Mouse (Mus musculus) kidney, adult 8-10 months (tissue): ENCODE results near the gene Galm.

Experiments used
- DNase-seq, 2 experiments: peaks; one replicate each; pipeline ENCODE4 v3.0.0; 2022

Gene Galm

DNA sequence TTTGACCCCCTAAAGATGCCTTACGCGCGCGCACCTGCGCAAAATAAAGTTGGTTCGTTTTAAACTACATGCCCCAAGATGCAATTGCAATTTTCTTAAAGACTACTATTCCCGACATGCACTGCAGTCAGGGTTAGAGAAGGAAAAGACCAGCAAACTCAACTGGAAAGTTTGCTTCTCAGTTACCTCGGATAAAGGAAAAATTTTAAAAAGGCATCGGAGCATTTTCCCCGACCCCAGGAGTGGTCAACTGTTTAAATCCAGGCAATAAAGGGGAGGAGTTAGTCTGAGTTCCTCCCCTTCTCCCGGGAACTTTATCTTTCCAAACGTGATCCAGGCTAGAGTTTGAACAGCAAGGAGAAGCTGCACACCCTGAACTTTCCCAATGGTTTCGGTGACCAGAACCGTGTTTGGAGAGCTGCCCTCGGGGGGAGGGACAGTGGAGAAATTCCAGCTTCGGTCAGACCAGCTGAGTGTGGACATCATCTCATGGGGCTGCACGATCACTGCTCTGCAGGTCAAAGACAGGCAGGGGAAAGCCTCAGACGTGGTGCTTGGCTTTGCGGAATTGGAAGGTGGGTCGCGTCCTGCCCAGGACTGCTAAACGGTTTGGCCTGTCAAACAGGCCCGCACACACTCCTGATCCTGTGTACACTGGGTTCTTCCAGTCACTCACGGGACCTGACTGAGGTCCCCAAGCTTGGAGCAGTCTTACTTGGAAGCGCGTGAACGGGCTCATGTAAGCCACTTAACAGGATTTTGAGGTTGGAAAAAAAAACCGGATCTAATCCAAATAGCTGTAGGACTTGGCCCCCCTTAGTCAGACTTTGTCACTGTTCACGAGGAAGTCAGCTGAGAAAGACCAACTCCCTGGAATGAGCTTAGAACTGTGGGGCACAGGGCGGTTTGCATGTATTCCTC, at the start of gene Galm:
Gene Galm, plus strand, starts transcription at position 141 of the 921 bp plus-strand sequence.
- DNase-seq: peak; percentile 86 to 89

- no peak for DNase-seq
Measured at GRCm38 (mm10) chr17:80078726-80079125, 48.5 kb upstream of the Galm start.

- no peak for DNase-seq
Measured at GRCm38 (mm10) chr17:80083223-80083622, 44.0 kb upstream of the Galm start.

- DNase-seq: no peak
Measured at GRCm38 (mm10) chr17:80084424-80084823, 42.8 kb upstream of the Galm start.

GRCm38 (mm10) chr17:80086591-80086990, 40.7 kb upstream of the Galm start:
- no peak for DNase-seq

DNA sequence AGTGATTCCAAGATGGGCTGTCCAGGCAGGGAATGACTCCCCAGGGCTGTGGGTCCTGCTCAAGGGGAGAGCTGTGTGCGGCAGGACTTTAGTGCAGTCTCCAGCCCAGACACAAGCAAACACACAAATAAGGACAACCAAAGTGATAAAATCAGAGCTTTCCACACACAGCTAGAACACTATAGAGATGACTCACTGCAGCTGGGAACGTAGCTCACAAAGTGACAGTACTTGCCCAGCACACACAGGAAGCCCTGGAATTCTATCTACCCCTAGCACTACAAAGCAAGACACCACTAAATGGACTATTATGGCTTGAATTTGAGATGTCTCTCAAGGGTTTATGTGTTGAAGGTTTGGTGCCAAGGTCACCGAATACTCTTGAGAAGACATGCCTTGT, 39.1 kb upstream of the Galm start:
- DNase-seq: no peak

DNA sequence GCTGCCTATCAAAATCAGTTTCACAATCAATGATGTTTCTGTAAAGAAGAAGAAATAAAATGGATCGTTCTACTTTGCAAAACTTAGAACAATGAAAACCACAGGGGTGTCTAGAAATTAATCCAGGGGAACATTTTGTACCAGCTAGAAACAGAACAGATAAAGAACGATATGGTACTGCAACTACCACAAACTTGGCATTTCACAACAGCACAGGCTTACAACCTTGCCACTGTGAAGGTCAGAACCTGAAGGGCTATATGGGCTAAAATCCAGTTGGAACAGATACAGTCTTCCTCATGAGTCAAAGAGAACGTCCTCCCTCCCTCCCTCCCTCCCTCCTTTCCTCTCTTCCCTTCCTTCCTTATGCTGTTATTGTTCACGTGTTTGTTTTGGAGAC, 36.7 kb upstream of the Galm start:
- no peak for DNase-seq

- DNase-seq: no peak
Measured at GRCm38 (mm10) chr17:80091879-80092549, 35.3 kb upstream of the Galm start.

DNA sequence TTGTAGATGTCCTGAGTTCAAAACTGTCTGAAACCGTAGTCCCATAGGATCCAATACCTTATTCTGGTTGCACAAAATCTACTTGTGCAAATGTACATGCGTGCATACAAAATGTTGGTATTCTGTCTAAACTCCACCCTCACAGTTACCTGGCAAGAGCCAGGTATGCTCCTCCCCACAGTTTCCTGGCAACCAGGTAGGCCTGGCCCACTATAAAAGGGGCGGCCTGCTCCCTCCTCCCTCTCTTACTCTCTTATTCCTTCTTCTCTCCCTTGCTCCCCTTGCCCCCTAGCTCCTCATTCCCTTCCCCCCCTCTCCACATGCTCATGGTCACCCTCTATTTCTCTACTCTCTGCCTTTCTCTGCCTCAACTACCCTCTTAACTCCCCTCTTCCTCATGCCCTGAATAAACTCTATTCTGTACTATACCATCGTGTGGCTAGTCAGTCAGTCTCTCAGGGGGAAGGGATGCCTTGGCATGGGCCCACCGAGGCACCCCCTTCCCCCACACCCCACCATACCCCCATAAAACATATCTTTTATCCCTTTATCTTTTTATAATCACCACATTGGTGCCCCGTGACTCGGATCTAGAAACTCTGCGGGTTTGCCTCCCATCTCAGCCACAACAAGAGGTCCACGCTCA, 31.9 kb upstream of the Galm start:
- peak in 1 of 2 experiments; percentile 9 for DNase-seq

DNA sequence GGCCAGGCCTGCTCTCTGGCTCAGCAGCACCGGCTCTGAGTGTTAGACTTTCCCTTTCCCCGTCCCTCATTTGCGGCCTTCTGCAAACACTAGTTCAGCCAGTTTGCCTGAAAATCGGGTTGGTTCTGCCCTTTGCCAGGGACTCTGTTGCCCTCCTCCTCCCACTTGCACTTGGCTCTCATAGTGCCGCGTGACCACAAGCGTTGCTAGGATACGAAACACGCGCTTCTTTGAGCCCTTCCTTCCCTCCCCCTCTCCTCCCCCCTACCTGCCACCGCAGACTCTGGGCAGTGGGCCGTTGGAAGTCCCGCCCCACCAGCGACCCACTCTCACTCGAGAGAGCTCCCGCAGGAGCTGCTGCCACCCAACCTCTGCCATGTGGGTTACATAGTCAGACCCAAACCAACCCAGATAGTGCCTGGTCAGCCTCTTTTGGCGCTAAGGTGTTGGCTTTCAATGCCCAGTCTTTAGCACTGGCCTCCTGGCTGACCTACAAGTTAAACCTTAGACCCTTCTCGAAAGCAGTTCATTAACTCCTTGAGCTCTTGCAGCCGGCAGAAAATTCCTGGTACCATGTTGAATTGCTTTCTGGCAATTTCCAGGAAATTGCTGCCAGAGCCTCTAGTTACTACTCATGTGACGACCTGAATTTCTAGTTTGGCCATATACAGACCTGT, 31.1 kb upstream of the Galm start:
- peak; percentile 87 to 89 for DNase-seq

DNA sequence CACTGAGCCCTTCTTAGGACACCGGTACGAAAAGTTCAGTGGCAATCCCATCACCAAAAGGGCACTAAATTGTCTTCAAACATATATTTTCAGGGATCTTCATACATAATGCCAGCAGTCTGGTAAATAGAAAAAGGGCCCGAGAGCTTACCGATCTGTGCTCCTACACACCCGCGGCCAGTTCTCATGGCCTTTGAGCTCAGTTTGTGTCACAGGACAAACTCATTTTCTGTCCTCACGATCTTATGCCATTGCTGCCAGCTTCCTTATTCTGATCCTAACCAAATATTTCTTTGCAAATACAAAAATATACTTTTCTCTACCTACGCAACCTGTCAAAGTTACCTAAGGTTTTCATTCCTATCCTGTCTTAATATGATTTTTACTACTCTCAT, 30.6 kb upstream of the Galm start:
- DNase-seq: no peak

DNA sequence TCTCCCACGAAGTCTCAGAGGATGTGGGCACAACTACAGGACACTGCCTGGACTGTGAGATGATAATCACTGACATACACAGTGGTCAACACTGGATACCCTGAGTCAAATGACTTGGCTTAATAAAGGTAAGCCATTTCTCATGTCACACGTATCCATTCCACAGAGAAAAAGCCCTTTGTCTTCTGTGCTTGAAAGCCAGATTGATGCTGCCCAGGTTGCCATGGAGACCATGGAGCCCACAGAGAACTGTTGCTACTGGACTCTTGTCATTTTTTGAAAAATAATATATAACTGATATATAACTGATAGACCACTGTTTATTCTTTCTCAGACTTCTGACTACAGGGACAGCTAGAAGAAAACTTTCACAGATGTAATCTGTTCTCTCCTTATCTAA, 30.1 kb upstream of the Galm start:
- DNase-seq: no peak

GRCm38 (mm10) chr17:80099823-80100222, 27.4 kb upstream of the Galm start:
- DNase-seq: no peak

DNA sequence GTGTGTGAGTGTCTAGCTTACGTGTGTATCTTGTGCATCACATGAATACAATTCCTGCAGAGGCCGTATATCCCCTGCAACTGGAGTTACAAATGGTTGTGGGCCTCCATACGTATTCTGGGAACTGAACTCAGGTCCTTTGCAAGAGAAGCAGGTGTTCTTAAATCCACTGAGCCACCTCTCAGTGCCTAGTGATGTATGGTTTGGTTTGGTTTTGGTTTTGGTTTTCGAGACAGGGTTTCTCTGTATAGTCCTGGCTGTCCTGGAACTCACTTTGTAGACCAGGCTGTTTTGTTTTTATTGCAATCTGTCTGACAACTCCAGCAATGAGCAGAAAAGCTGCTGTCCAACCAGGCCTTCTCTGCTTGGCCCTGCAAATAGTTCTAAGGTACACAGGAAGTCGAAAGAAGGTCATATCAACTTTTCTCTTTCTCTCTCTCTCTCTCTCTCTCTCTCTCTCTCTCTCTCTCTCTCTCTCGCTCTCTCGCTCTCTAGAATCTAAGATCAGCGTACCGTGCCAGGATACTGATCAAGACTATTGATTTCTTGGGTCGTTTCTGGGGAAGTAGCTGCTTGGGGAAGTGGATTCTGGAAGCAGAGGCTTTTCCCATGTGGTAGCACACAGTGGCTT, 21.8 kb upstream of the Galm start:
- DNase-seq: no peak

- no peak for DNase-seq
Measured at GRCm38 (mm10) chr17:80112665-80113305, 14.5 kb upstream of the Galm start.

DNA sequence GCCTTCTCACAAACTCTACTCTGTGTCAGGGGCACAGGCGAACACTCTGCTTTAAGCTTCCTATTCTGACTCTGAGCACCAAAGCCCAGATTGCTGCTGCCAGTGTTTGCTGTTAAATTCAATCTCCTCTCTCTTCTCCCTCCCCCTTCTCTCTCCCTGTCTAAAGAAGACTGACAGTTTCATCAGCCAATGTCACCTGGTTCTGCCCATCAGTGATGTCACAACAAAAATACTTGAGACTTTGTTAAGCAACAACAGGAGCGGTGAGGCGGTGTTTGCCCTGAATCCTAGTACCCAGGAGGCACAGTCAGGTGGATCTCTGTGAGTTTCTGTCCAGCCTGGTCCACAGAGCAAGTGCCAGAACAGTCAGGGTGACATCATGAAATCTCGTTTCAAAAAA, 13.8 kb upstream of the Galm start:
- no peak for DNase-seq

DNA sequence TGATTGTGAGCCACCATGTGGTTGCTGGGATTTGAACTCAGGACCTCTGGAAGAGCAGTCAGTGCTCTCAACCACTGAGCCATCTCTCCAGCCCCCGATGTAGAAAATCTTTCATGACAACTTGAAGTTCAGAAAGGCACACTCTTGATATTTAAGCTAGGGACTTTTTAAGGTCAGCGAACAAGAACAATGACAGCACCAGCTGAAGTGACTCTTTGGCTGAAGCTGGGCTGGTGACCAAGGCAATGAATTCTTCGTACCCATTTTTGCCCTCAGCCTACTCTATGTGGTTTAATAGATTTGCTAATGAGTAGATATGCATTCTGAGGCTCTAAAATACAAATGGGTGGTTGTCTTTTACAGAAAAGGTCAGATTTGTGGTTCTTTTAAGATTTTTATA, 6.9 kb upstream of the Galm start:
- DNase-seq: no peak

DNA sequence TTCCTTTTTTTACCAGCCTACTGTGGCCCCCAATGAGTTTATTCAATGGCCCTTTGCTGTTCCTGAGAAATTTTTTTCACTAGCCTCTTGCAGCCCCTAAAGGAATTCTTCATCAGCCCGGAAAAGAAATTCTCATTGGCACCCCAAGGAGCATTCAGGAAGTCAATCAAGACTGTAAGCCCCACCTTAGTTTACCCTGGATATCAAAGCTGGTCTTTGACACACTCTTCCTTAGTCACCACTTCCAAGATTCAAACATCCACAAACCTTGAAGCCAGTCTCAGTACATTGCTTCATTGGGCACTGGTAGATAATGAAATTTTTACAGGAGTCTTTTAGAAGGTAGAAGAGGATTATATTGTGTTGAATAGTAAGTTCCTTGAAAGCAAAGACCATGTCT, 5.4 kb upstream of the Galm start:
- no peak for DNase-seq

GRCm38 (mm10) chr17:80124985-80125750, 2.1 kb upstream of the Galm start:
- peak; percentile 21 to 47 for DNase-seq

DNA sequence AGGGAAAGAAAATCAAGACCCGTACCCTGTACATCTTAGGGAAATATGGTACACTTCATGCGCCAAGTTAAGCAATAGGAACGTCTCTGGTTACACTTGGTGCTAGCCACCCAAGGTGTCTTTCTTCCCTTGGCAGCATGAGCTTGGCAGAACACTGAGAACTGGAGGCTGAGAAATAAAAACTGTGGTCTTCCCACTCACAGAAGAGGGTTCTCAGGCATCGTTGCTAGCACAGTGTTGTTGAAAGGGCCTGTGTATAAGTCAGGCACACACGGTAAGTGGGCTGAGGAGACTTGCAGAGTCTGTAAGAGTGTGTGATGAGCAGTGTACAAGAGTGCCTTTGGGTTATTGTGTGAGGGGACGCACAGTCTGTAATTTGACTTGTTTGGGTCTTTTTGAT, 1.1 kb upstream of the Galm start:
- DNase-seq: no peak

DNA sequence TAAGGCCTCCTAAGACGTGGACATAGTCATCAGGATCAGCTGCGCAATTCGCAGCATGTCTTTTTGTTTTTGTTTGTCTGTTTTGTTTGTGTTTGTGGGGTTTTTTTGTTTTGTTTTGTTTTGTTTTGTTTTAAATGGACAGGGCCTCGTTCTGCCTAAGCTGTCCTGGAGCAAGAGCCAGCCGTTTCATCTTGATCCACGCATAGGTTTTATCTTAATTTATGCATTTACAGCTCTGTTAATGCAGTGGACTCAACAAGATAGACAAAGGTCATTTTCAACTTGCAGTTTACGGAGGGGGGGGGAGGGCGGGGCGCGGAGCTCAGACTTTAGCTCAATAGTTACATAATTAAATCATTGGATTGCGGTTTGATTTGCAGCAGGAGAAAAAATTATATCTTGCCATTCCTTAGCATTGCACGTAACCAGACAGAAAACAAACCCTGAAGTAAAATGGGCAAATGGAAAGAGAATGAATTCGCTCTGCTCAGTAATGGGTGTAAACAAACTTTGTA, 1.3 kb downstream of the Galm start:
- DNase-seq: no peak
